11 mouse cellular contexts compared by ENCODE assay signal in genomic region chr5:15606677-15607076, GRCm38 (mm10). TPM values are rescaled to one million over a fixed set of nuclear protein-coding genes. Genes with fewer than 3 reads are reported as not detected.
A peak's percentile ranks its signal among the peaks of the same experiment; 100 is the strongest.
DNase-seq lines count a peak whose midpoint lies in the region; ATAC-seq lines count a peak whose summit lies in the region.
"Not testable (repeated sequence)": the region's sequence is repeated elsewhere in the genome, so short reads cannot be mapped to it uniquely, and the experiment has no call there.
"Had no signal": no experiment of that assay in that cellular context is flagged by ENCODE, and none has a peak within 500 bp of the region (broad histone marks: within the 10 kb centered on the region; RNA-seq: fewer than 3 reads in every experiment).

No protein-coding gene starts in this region.

- peaks cover 10% of the 10 kb centered on the region for H3K9me3 ChIP-seq in forebrain, embryonic 11.5 days (ENCODE audit: control insufficient read depth, low read length)
- H3K9me3 ChIP-seq in heart, embryonic 12.5 days (replicated peaks): peaks cover 14% of the 10 kb centered on the region
- H3K9me3 ChIP-seq in intestine, embryonic 15.5 days: not testable (repeated sequence)

- ATAC-seq in forebrain, embryonic 11.5 days (replicated peaks; ENCODE audit: low FRiP score): peak; percentile 71
- peak; percentile 80 for ATAC-seq in heart, embryonic 12.5 days (ENCODE audit: insufficient number of reproducible peaks, low FRiP score)
- peak; percentile 39; the same call in 1 of the 2 replicates for ATAC-seq in intestine, embryonic 15.5 days

- not testable (repeated sequence) for H3K4me2 ChIP-seq in forebrain, embryonic 11.5 days (ENCODE audit: low read depth, low read length, severe bottlenecking); heart, embryonic 12.5 days; intestine, embryonic 15.5 days (replicated peaks)

- H3K9ac ChIP-seq in forebrain, embryonic 11.5 days (ENCODE audit: low read length); heart, embryonic 12.5 days; intestine, embryonic 15.5 days: not testable (repeated sequence)

- H3K4me3 ChIP-seq in forebrain, embryonic 11.5 days (ENCODE audit: low read depth, low read length); heart, embryonic 12.5 days; intestine, embryonic 15.5 days (replicated peaks): not testable (repeated sequence)

- not testable (repeated sequence) for H3K27me3 ChIP-seq in forebrain, embryonic 11.5 days (ENCODE audit: control insufficient read depth, insufficient read depth, low read length); heart, embryonic 12.5 days (replicated peaks); intestine, embryonic 15.5 days (replicated peaks)

- not testable (repeated sequence) for H3K27ac ChIP-seq in forebrain, embryonic 11.5 days (ENCODE audit: low read depth, low read length); heart, embryonic 12.5 days (ENCODE audit: poor library complexity, severe bottlenecking); intestine, embryonic 15.5 days

- not testable (repeated sequence) for H3K4me1 ChIP-seq in forebrain, embryonic 11.5 days (replicated peaks; ENCODE audit: control insufficient read depth, insufficient read depth, low read length); heart, embryonic 12.5 days (replicated peaks); intestine, embryonic 15.5 days (replicated peaks)

- not testable (repeated sequence) for H3K36me3 ChIP-seq in forebrain, embryonic 11.5 days (ENCODE audit: control insufficient read depth, insufficient read depth, low read length); heart, embryonic 12.5 days; intestine, embryonic 15.5 days

- 72% methylated on average over 5 of the region's 6 CpGs for WGBS in forebrain, embryonic 11.5 days
- WGBS in heart, embryonic 12.5 days: 56% methylated on average over 6 of the region's 6 CpGs
- 62% methylated on average over 6 of the region's 6 CpGs for WGBS in intestine, embryonic 15.5 days

- DNase-seq in forebrain, embryonic 11.5 days (ENCODE audit: low spot score): not testable (repeated sequence)
- peak; percentile 4 to 9 for DNase-seq in left cerebral cortex, adult 18-20 months (ENCODE audit: low spot score in 2 of 2)
- DNase-seq in lung, postnatal 14 days: peak; percentile 3
- DNase-seq in ovary, postnatal 36 days (ENCODE audit: low spot score): peak; percentile 9
- DNase-seq in thymus, postnatal 0 days (ENCODE audit: low spot score): peak; percentile 1

RNA-seq across cellular contexts. Expression of gene Speer4d, which starts 12.2 kb away (rescaled TPM):
- not detected in 2 replicates for polyA plus RNA-seq in forebrain, embryonic 11.5 days (2014; fragmentation: Nextera tagmentation; extraction: Ambion mirVana)
- polyA plus RNA-seq in heart, embryonic 12.5 days (2016; fragmentation: Nextera tagmentation; extraction: Ambion mirVana): 0.50 TPM in 1 of 2 replicates, not detected in the other
- not detected in 2 replicates for polyA plus RNA-seq in intestine, embryonic 15.5 days (2015; fragmentation: Nextera tagmentation; extraction: Ambion mirVana)
- total RNA-seq in left cerebral cortex, adult 18-20 months (2021): not detected
- polyA plus RNA-seq in thymus, postnatal 0 days (2015; fragmentation: Nextera tagmentation; extraction: Ambion mirVana): 0.28 TPM in 1 of 2 replicates, not detected in the other
- total RNA-seq: liver, adult 2 months; neutrophil, adult 5-6 weeks had no signal
- polyA plus RNA-seq: brain, embryonic 14.5 days; hindbrain, embryonic 10.5 days; liver, adult 2 months had no signal

RNA-seq across cellular contexts. Expression of gene Gm21083, which starts 29.5 kb away (rescaled TPM):
- polyA plus RNA-seq in forebrain, embryonic 11.5 days (2014; fragmentation: Nextera tagmentation; extraction: Ambion mirVana): not detected in 2 replicates
- 0.47 TPM in 1 of 2 replicates, not detected in the other for polyA plus RNA-seq in heart, embryonic 12.5 days (2016; fragmentation: Nextera tagmentation; extraction: Ambion mirVana)
- 0.23 TPM in 1 of 2 replicates, not detected in the other for polyA plus RNA-seq in intestine, embryonic 15.5 days (2015; fragmentation: Nextera tagmentation; extraction: Ambion mirVana)
- not detected for total RNA-seq in left cerebral cortex, adult 18-20 months (2021)
- polyA plus RNA-seq in thymus, postnatal 0 days (2015; fragmentation: Nextera tagmentation; extraction: Ambion mirVana): 0.28 and 0.33 TPM in 2 replicates
- total RNA-seq: liver, adult 2 months; neutrophil, adult 5-6 weeks had no signal
- polyA plus RNA-seq: brain, embryonic 14.5 days; hindbrain, embryonic 10.5 days; liver, adult 2 months had no signal

RNA-seq across cellular contexts. Expression of gene 4930572O03Rik, which starts 50.2 kb away (rescaled TPM):
- polyA plus RNA-seq in forebrain, embryonic 11.5 days (2014; fragmentation: Nextera tagmentation; extraction: Ambion mirVana): not detected in 2 replicates
- not detected in 2 replicates for polyA plus RNA-seq in heart, embryonic 12.5 days (2016; fragmentation: Nextera tagmentation; extraction: Ambion mirVana)
- not detected in 2 replicates for polyA plus RNA-seq in intestine, embryonic 15.5 days (2015; fragmentation: Nextera tagmentation; extraction: Ambion mirVana)
- total RNA-seq in left cerebral cortex, adult 18-20 months (2021): not detected
- not detected in 2 replicates for polyA plus RNA-seq in thymus, postnatal 0 days (2015; fragmentation: Nextera tagmentation; extraction: Ambion mirVana)
- total RNA-seq: liver, adult 2 months; neutrophil, adult 5-6 weeks had no signal
- polyA plus RNA-seq: brain, embryonic 14.5 days; hindbrain, embryonic 10.5 days; liver, adult 2 months had no signal
